Mouse (Mus musculus) hindbrain, embryonic 10.5 days (tissue): ENCODE measurements around the gene St8sia1. TPM values are rescaled to one million over a fixed set of nuclear protein-coding genes. Genes with fewer than 3 reads are reported as not detected.

Source experiments
- DNase-seq: peaks from one replicate; pipeline ENCODE4 v3.0.0-alpha.2; 2017; ENCODE audit warnings: low spot score
- H3K27ac ChIP-seq: fragments of 300-500 bp; sonication (generic); 2 replicates; pipeline ENCODE4 v1.5.1; 2016; ENCODE audit warnings: mild to moderate bottlenecking, moderate library complexity
- H3K27me3 ChIP-seq: fragments of 300-500 bp; sonication (generic); 2 replicates; pipeline ENCODE4 v1.6.1; 2016; ENCODE audit warnings: mild to moderate bottlenecking; ENCODE audit not compliant: poor library complexity, insufficient read depth, severe bottlenecking
- H3K36me3 ChIP-seq: fragments of 300-500 bp; sonication (generic); 2 replicates; pipeline ENCODE4 v1.6.1; 2016; ENCODE audit warnings: mild to moderate bottlenecking, moderate library complexity
- H3K4me1 ChIP-seq: fragments of 300-500 bp; sonication (generic); replicated peaks from 2 replicates; pipeline ENCODE4 v1.6.1; 2016; ENCODE audit warnings: mild to moderate bottlenecking
- H3K4me3 ChIP-seq: fragments of 300-500 bp; sonication (generic); 2 replicates; pipeline ENCODE4 v1.5.1; 2016; ENCODE audit warnings: mild to moderate bottlenecking, moderate library complexity
- H3K9me3 ChIP-seq: fragments of 300-500 bp; sonication (generic); 2 replicates; pipeline ENCODE4 v1.6.1; 2016; ENCODE audit warnings: mild to moderate bottlenecking, moderate library complexity
- WGBS: fragments of 180-500 bp; shearing (Covaris S2); methylation state at CpG from one replicate; pipeline ENCODE4 v1.1.7; 2016; 5-methylcytosine and 5-hydroxymethylcytosine counted together
- polyA plus RNA-seq: library from polyadenylated mRNA; unstranded; fragments of >200 nt; fragmentation: Nextera tagmentation; extraction: Ambion mirVana; gene quantifications from 2 replicates; pipeline ENCODE4 v1.2.1, GENCODE M21; 2016

The St8sia1 gene
- polyA plus RNA-seq, 1 experiment from 2014 or later = 5.4 TPM

- 91% methylated on average over 5 of the region's 5 CpGs for WGBS
- no peak for DNase-seq
- Histone ChIP-seq H3K27ac (no peak overlapping the region), H3K9me3 (no peaks in the 10 kb centered on the region), H3K4me1 (0 out of 2 replicates have a peak, but pooled peaks cover 2% of the 10 kb centered on the region), H3K36me3 (peaks cover 67% of the 10 kb centered on the region), H3K27me3 (no peaks in the 10 kb centered on the region), H3K4me3 (no peak overlapping the region)
Observed at GRCm38 (mm10) chr6:142773566-142773965, 190.7 kb downstream of the St8sia1 start.

DNA sequence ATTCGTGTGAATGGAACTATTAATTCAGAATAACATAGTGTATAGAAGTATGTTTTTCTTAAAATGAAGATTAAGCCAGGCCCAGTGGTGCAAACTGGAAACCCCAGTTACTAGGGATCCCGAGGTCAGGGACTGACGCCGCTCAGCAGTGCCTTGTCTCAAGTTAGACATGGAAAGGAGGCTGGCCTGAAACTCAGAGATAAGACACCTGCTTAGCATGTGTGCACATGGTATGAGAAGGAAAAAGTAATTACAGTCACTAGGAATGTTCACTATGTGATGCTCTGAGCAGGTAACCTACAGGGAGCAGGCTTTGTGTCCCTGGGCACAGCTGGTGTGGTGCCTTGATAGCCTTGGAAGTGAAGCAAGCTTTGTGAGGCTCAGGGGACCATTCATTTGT, 192.6 kb downstream of the St8sia1 start:
- Histone ChIP-seq H3K27ac (no peak overlapping the region), H3K36me3 (peaks cover 86% of the 10 kb centered on the region), H3K4me1 (0 out of 2 replicates have a peak, but pooled peaks cover 2% of the 10 kb centered on the region), H3K4me3 (no peak overlapping the region), H3K27me3 (no peaks in the 10 kb centered on the region), H3K9me3 (no peaks in the 10 kb centered on the region)
- WGBS = 95% methylated on average over 4 of the region's 4 CpGs
- no peak for DNase-seq

Other genes with a start within 250 kb of the St8sia1 start
- 78.5 and 97.0 TPM in 2 replicates for gene Cmas, start 207.8 kb downstream of the St8sia1 start, polyA plus RNA-seq
- 0.07 and 0.11 TPM in 2 replicates for gene Sult6b2, start 159.9 kb downstream of the St8sia1 start, polyA plus RNA-seq
- gene C2cd5, start 135.7 kb upstream of the St8sia1 start, polyA plus RNA-seq = 35.3 and 37.4 TPM in 2 replicates
- 19.7 and 22.9 TPM in 2 replicates for gene Etnk1, start 202.8 kb upstream of the St8sia1 start, polyA plus RNA-seq